Mouse (Mus musculus) cortical plate, adult 2 months (tissue): ENCODE results near the gene Tnmd. TPM values are rescaled to one million over a fixed set of nuclear protein-coding genes. Genes with fewer than 3 reads are reported as not detected.

Source experiments
- H3K27ac ChIP-seq: fragments of 200-500 bp; 2 replicates; pipeline ENCODE4 v1.5.1; 2012; ENCODE audit warnings: low read length, control low read depth, inconsistent platforms; ENCODE audit not compliant: insufficient read depth
- H3K4me1 ChIP-seq: fragments of 200-500 bp; 2 replicates; pipeline ENCODE4 v1.6.1; 2011; ENCODE audit warnings: low read length; ENCODE audit not compliant: control insufficient read depth, insufficient read depth
- H3K4me3 ChIP-seq: fragments of 200-500 bp; 2 replicates; pipeline ENCODE4 v1.5.1; 2011; ENCODE audit warnings: mild to moderate bottlenecking, low read length, control low read depth; ENCODE audit not compliant: insufficient read depth
- CTCF ChIP-seq: fragments of 200-500 bp; IDR thresholded peaks from 2 replicates; pipeline ENCODE4 v1.5.1; 2011; ENCODE audit warnings: mild to moderate bottlenecking, control low read depth, low read length; ENCODE audit not compliant: insufficient read depth; ENCODE audit errors: extremely low read depth
- POLR2A ChIP-seq: fragments of 200-500 bp; IDR thresholded peaks from 2 replicates; pipeline ENCODE4 v1.6.1; 2011; ENCODE audit warnings: mild to moderate bottlenecking, low read length, control low read depth; ENCODE audit not compliant: insufficient read depth; ENCODE audit errors: extremely low read depth
- polyA plus RNA-seq: library from polyadenylated mRNA; depleted of rRNA; stranded (reverse); fragments of >200 nt; gene quantifications from 2 replicates; pipeline ENCODE4 v1.2.3, GENCODE M21; 2012; rRNA removed

The Tnmd gene
- 1.6 and 1.7 TPM in 2 replicates for polyA plus RNA-seq

- no peak within 1 kb of the TSS for H3K4me3 ChIP-seq
- no peak for TF ChIP-seq CTCF
- H3K4me1 ChIP-seq: no peaks in the 10 kb centered on the region
Measured at GRCm38 (mm10) chrX:133850680-133851079, at the start of gene Tnmd. Gene Tnmd, plus strand, starts transcription at chrX:133850980.

GRCm38 (mm10) chrX:133853637-133854036, 2.9 kb downstream of the Tnmd start:
- Histone ChIP-seq H3K4me3 (no peak overlapping the region), H3K27ac (no peak overlapping the region), H3K4me1 (no peaks in the 10 kb centered on the region)
- TF ChIP-seq CTCF (no peak), POLR2A (no peak)

More at GRCm38 (mm10) chrX:133850680-133851079, at the start of gene Tnmd:
- H3K27ac ChIP-seq: no peak within 1 kb of the TSS

- H3K4me3 ChIP-seq: no peak overlapping the region
- no peak for TF ChIP-seq POLR2A
- TF ChIP-seq CTCF: no peak
- H3K27ac ChIP-seq: no peak overlapping the region
- H3K4me1 ChIP-seq: no peaks in the 10 kb centered on the region
Measured at GRCm38 (mm10) chrX:133869743-133870142, 19.0 kb downstream of the Tnmd start.

- H3K4me3 ChIP-seq: no peak overlapping the region
- H3K4me1 ChIP-seq: no peaks in the 10 kb centered on the region; the same call in 1 of the 2 replicates
- H3K27ac ChIP-seq: no peak overlapping the region
- no peak for TF ChIP-seq CTCF
- no peak for TF ChIP-seq POLR2A
Measured at GRCm38 (mm10) chrX:133887308-133887707, 36.5 kb downstream of the Tnmd start.

GRCm38 (mm10) chrX:133888111-133888510, 37.3 kb downstream of the Tnmd start:
- Histone ChIP-seq H3K4me1 (no peaks in the 10 kb centered on the region; the same call in 1 of the 2 replicates), H3K4me3 (no peak overlapping the region), H3K27ac (no peak overlapping the region)
- TF ChIP-seq CTCF (no peak), POLR2A (no peak)

GRCm38 (mm10) chrX:133898014-133898542, 47.3 kb downstream of the Tnmd start, which contains the start of gene Tspan6:
Gene Tspan6, minus strand, starts transcription at chrX:133898429.
- Histone ChIP-seq H3K27ac (no peak within 1 kb of the TSS), H3K4me3 (peak within 1 kb of the TSS; percentile 52), H3K4me1 (no peaks in the 10 kb centered on the region)
- TF ChIP-seq CTCF (peak; percentile 29; the same call in 1 of the 2 replicates), POLR2A (no peak)

GRCm38 (mm10) chrX:133908261-133908660, 57.5 kb downstream of the Tnmd start, which contains the start of gene Srpx2:
Gene Srpx2, plus strand, starts transcription at chrX:133908426.
- Histone ChIP-seq H3K4me3 (no peak within 1 kb of the TSS), H3K27ac (no peak within 1 kb of the TSS), H3K4me1 (no peaks in the 10 kb centered on the region)
- no peak for TF ChIP-seq CTCF
- no peak for TF ChIP-seq POLR2A

- Histone ChIP-seq H3K27ac (no peak overlapping the region), H3K4me3 (no peak overlapping the region), H3K4me1 (no peaks in the 10 kb centered on the region)
- TF ChIP-seq POLR2A (no peak), CTCF (no peak)
Measured at GRCm38 (mm10) chrX:133911397-133912103, 60.8 kb downstream of the Tnmd start.

- no peak overlapping the region for H3K4me3 ChIP-seq
- TF ChIP-seq CTCF (no peak), POLR2A (no peak)
- no peak overlapping the region for H3K27ac ChIP-seq
- H3K4me1 ChIP-seq: no peaks in the 10 kb centered on the region
Measured at GRCm38 (mm10) chrX:133913006-133913405, 62.2 kb downstream of the Tnmd start.

GRCm38 (mm10) chrX:133914219-133914618, 63.4 kb downstream of the Tnmd start:
- Histone ChIP-seq H3K27ac (no peak overlapping the region), H3K4me3 (no peak overlapping the region), H3K4me1 (no peaks in the 10 kb centered on the region)
- no peak for TF ChIP-seq POLR2A
- no peak for TF ChIP-seq CTCF

Other genes starting within 250 kb of the Tnmd start
- 10.9 and 11.4 TPM in 2 replicates for gene Pcdh19, start 162.0 kb upstream of the Tnmd start, polyA plus RNA-seq
- 16.3 and 16.5 TPM in 2 replicates for gene Tspan6, start 47.4 kb downstream of the Tnmd start, polyA plus RNA-seq
- 1.6 TPM in 2 replicates for gene Srpx2, start 57.4 kb downstream of the Tnmd start, polyA plus RNA-seq
- 0.35 and 0.42 TPM in 2 replicates for gene Sytl4, start 130.8 kb downstream of the Tnmd start, polyA plus RNA-seq
- 107 and 122 TPM in 2 replicates for gene Cstf2, start 208.2 kb downstream of the Tnmd start, polyA plus RNA-seq